Mouse (Mus musculus) liver, postnatal 0 days (tissue): ENCODE data around the gene Rhov. TPM values are rescaled to one million over a fixed set of nuclear protein-coding genes. Genes with fewer than 3 reads are reported as not detected.

Source experiments
- ATAC-seq: fragments of 200-750 bp; cut with Nextera tagmentation; 2 replicates; pipeline ENCODE4 v1.8.0; 2017; ENCODE audit warnings: mild to moderate bottlenecking, moderate library complexity
- DNase-seq: peaks from one replicate; pipeline ENCODE4 v3.0.0-alpha.2; 2016
- H3K27ac ChIP-seq: fragments of 300-500 bp; sonication (generic); 2 replicates; pipeline ENCODE4 v1.5.1; 2014; ENCODE audit warnings: antibody characterized with exemption, moderate library complexity, mild to moderate bottlenecking, low read depth
- H3K27me3 ChIP-seq: fragments of 300-500 bp; sonication (generic); 2 replicates; pipeline ENCODE4 v1.6.1; 2014; ENCODE audit warnings: low read length, control low read depth, mixed read lengths; ENCODE audit not compliant: insufficient read depth
- H3K36me3 ChIP-seq: fragments of 300-500 bp; sonication (generic); replicated peaks from 2 replicates; pipeline ENCODE4 v1.6.1; 2014; ENCODE audit warnings: mild to moderate bottlenecking, control low read depth, low read length, moderate library complexity, mixed read lengths; ENCODE audit not compliant: insufficient read depth
- H3K4me1 ChIP-seq: fragments of 300-500 bp; sonication (generic); 2 replicates; pipeline ENCODE4 v1.6.1; 2014; ENCODE audit warnings: antibody characterized with exemption, mild to moderate bottlenecking, control low read depth; ENCODE audit not compliant: insufficient read depth
- H3K4me2 ChIP-seq: fragments of 300-500 bp; sonication (generic); 2 replicates; pipeline ENCODE4 v1.6.1; 2014; ENCODE audit warnings: low read depth, mild to moderate bottlenecking, low read length, moderate library complexity, mixed read lengths
- H3K4me3 ChIP-seq: fragments of 300-500 bp; sonication (generic); 2 replicates; pipeline ENCODE4 v1.5.1; 2014; ENCODE audit warnings: low read depth, low read length
- H3K9ac ChIP-seq: fragments of 300-500 bp; sonication (generic); replicated peaks from 2 replicates; pipeline ENCODE4 v1.6.1; 2014; ENCODE audit warnings: mild to moderate bottlenecking, moderate library complexity
- H3K9me3 ChIP-seq: fragments of 300-500 bp; sonication (generic); 2 replicates; pipeline ENCODE4 v1.6.1; 2016; ENCODE audit warnings: mild to moderate bottlenecking, control low read depth, low read length, mixed read lengths
- CTCF ChIP-seq: sonication (generic); IDR thresholded peaks from 2 replicates; pipeline ENCODE4 v1.5.1; 2016; ENCODE audit warnings: antibody characterized with exemption, low read depth
- EP300 ChIP-seq: IDR thresholded peaks from 2 replicates; pipeline ENCODE4 v1.6.1; 2016; ENCODE audit warnings: antibody characterized with exemption, low read depth, mild to moderate bottlenecking
- WGBS: fragments of 180-500 bp; shearing (Covaris S2); extraction: QIAGEN DNeasy Blood & Tissue Kit; methylation state at CpG from one replicate; pipeline ENCODE4 v1.1.7; 2014; ENCODE audit not compliant: insufficient replicate concordance; 5-methylcytosine and 5-hydroxymethylcytosine counted together
- polyA plus RNA-seq: library from polyadenylated mRNA; unstranded; fragments of >200 nt; fragmentation: Nextera tagmentation; extraction: Ambion mirVana; gene quantifications from 2 replicates; pipeline ENCODE4 v1.2.1, GENCODE M21; 2015

The Rhov gene
- polyA plus RNA-seq, 1 experiment from 2014 or later, result not detected

DNA sequence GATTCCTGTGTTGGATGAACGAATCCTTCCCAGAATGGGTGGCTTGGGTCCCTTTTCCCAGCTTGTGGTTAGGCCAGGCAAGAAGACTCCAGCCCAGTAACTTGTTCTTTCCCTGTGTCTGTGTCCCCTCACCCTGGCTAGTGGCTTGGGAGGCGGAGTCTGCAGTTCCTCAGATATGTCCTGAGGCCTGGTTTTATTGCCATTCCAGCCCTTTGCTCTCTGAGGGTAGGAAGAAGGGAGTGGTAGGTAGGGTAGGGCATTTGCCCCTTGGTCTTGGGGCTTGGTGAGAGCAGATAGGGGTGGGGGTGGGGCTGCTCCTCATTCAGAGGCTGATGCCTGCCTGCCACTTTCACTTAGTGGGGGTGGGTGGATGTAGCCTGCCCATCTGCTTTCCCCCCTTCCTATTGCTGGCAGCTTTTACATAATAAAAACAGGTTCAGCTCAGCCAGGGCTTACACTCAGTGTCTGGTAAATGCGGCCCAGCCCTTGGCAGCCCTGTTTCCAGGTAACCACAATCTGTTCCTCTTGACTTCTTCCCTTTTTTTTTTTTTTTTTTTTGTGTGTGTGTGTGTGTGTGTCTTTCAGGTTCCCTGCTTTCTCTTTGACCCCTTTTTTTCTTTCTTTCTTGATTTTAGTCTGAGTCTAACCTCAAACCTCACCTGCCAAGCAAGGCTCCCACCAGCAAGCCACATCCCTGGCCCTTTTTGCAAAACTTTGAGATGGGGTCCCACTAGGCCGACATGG, 30.8 kb downstream of the Rhov start:
- Histone ChIP-seq H3K9me3 (no peaks in the 10 kb centered on the region), H3K4me3 (no peak overlapping the region)

DNA sequence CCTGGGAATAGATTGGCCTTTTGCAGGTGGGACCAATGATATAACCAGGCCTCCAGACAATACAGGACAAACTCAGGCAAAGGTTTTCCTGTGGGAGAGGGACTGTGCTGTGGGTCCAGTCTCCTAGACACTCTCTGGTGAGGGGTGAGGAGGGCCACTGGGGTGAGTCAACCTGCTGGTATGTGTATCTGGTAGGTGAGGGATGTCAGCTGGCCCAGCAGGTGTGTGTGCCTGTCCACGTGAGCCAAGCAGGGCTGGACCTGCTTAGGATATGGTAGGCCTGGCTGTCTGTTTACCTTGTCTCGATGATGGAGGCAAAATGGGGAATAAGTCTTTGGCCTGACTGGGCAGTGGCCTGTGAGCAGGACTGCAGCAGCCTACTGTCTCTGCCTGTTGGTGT, 32.4 kb downstream of the Rhov start:
- no peaks in the 10 kb centered on the region for H3K36me3 ChIP-seq
- no peak overlapping the region for H3K27ac ChIP-seq
- WGBS, result 73% methylated on average over 2 of the region's 2 CpGs
- TF ChIP-seq EP300 (no peak), CTCF (no peak)
- H3K9me3 ChIP-seq, result no peaks in the 10 kb centered on the region
- ATAC-seq (no peak), DNase-seq (no peak)
- H3K4me3 ChIP-seq, result no peak overlapping the region
- peaks cover 11% of the 10 kb centered on the region for H3K4me1 ChIP-seq
- peaks cover 43% of the 10 kb centered on the region for H3K27me3 ChIP-seq
- H3K4me2 ChIP-seq, result no peak overlapping the region
- no peak overlapping the region for H3K9ac ChIP-seq

More for the DNA sequence above, 30.8 kb downstream of the Rhov start:
- H3K27me3 ChIP-seq, result peaks cover 38% of the 10 kb centered on the region
- H3K9ac ChIP-seq, result no peak overlapping the region
- no peak overlapping the region for H3K4me2 ChIP-seq
- 62% methylated on average over 4 of the region's 4 CpGs for WGBS
- TF ChIP-seq EP300, result no peak
- TF ChIP-seq CTCF, result no peak
- ATAC-seq (no peak), DNase-seq (no peak)
- H3K4me1 ChIP-seq, result peaks cover 11% of the 10 kb centered on the region
- no peaks in the 10 kb centered on the region for H3K36me3 ChIP-seq
- no peak overlapping the region for H3K27ac ChIP-seq

DNA sequence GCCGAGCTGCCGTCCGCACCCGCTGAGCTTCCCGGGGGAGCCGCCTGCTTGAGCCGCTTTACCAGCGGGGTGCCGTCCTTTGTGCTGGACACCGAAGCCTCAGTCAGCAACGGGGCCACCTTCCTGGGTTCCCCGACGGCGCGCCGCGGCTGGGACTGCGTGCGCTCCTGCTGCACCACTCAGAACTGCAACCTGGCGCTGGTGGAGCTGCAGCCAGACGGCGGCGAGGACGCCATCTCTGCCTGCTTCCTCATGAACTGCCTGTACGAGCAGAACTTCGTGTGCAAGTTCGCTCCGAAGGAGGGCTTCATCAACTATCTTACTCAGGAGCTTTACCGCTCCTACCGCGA, 33.2 kb downstream of the Rhov start:
- H3K4me2 ChIP-seq, result peak overlapping the region; percentile 72
- WGBS, result 6% methylated on average over 30 of the region's 31 CpGs
- no peaks in the 10 kb centered on the region for H3K36me3 ChIP-seq
- H3K27ac ChIP-seq, result no peak overlapping the region
- H3K9ac ChIP-seq, result no peak overlapping the region
- ATAC-seq (no peak), DNase-seq (no peak)
- H3K4me1 ChIP-seq, result peaks cover 11% of the 10 kb centered on the region
- no peaks in the 10 kb centered on the region for H3K9me3 ChIP-seq
- no peak for TF ChIP-seq EP300
- no peak for TF ChIP-seq CTCF
- peak overlapping the region; percentile 58 for H3K4me3 ChIP-seq
- H3K27me3 ChIP-seq, result peaks cover 43% of the 10 kb centered on the region

DNA sequence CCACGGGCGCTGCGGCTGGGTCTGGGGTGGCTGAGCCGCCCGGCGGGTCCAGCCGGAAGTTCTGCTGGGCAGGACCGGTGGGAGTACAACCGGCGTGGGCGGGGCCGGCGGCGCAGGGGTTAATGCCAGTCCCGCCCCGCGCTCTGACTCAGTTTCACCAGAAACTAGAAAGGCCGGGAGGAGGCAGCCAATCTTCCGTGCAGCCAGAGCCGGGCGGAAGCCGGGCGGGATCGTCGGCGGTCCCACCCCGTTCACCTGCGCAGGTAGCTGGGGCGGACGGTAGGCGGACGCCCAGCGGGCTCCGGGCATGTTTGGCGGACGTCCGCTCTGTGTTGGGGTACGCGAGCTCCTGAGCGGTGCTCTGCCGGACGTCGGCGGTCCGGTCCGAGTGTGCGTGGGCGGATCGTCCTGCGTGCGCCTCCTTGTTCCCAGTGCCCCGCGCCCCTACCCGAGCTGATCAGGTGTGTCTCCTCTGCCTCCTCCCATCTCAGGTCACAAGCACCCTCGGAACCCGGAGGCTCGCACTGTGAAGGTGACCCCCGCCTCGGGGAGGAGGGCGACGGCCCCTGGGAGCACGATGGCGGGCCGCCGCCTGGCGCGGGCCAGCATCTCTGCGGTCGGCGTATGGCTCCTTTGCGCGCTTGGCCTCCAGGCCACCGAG, 33.7 kb downstream of the Rhov start, which contains the start of gene Spint1:
Spint1 (plus strand) TSS at position 153 of the 661 bp plus-strand sequence.
- DNase-seq, result no peak
- TF ChIP-seq CTCF (no peak), EP300 (no peak)
- Histone ChIP-seq H3K36me3 (no peaks in the 10 kb centered on the region), H3K27ac (no peak within 1 kb of the TSS), H3K4me3 (peak within 1 kb of the TSS; percentile 58), H3K4me2 (peak within 1 kb of the TSS; percentile 72), H3K9ac (no peak within 1 kb of the TSS; the same call in 1 of the 2 replicates), H3K4me1 (peaks cover 11% of the 10 kb centered on the region), H3K27me3 (peaks cover 43% of the 10 kb centered on the region), H3K9me3 (no peaks in the 10 kb centered on the region)
- WGBS, result under 1% methylated on average over 69 of the region's 73 CpGs
- ATAC-seq, result no peak

DNA sequence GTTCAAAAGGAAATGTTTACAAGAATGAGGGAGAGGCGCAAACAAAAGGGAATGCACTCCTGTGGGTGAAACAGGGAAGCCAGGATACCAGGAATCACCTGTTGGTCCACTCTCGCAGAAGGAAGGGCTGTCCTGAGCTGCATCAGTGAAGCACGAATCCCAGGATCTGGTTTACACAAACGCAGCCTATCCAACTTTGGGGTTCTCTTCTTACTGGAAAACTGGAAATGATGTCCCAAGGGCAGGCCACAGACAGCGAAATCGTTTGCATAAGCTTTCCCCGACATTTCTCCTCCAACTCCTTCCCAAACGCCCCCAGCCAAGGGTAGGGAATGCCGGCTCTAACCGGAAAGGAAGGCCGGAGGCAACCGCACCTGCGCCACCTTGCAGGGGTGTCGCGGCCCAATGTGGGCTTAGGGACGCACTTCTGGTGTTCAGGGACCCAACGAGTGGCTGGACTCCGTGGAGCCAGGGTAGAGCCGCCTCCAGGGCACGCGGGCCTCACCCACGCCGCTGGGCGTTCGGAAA, 34.3 kb downstream of the Rhov start:
- peak overlapping the region; percentile 58 for H3K4me3 ChIP-seq
- ATAC-seq, result no peak

More for the DNA sequence above, 34.3 kb downstream of the Rhov start:
- Histone ChIP-seq H3K9me3 (no peaks in the 10 kb centered on the region), H3K4me1 (peaks cover 11% of the 10 kb centered on the region), H3K27me3 (peaks cover 43% of the 10 kb centered on the region), H3K4me2 (peak overlapping the region; percentile 72), H3K36me3 (no peaks in the 10 kb centered on the region), H3K27ac (no peak overlapping the region), H3K9ac (no peak overlapping the region; the same call in 1 of the 2 replicates)
- no peak for DNase-seq
- WGBS, result 15% methylated on average over 22 of the region's 25 CpGs
- TF ChIP-seq CTCF, result no peak
- no peak for TF ChIP-seq EP300
